Mouse (Mus musculus): ENCODE measurements around the gene Zcchc3. TPM values are rescaled to one million over a fixed set of nuclear protein-coding genes. Genes with fewer than 3 reads are reported as not detected.

The Zcchc3 gene
- polyA plus RNA-seq, 1 experiment from 2014 or later = 42.3 TPM

GRCm38 (mm10) chr2:152415786-152416185 is 959 bp upstream of the Zcchc3 start:
- DNase-seq (no peak), ATAC-seq (ENCODE audit: insufficient read depth) (no peak)
- H3K27ac ChIP-seq (ENCODE audit: low read depth) = peak overlapping the region; percentile 99
- 90% methylated on average over 3 of the region's 3 CpGs for WGBS
- H3K9me3 ChIP-seq (ENCODE audit: low read depth, low read length) = peaks cover 5% of the 10 kb centered on the region; the same call in 1 of the 2 replicates
- peak overlapping the region; percentile 96 for H3K4me2 ChIP-seq
- H3K4me3 ChIP-seq (ENCODE audit: low read depth, low read length) = peak overlapping the region; percentile 96; the same call in 1 of the 2 replicates
- no peaks in the 10 kb centered on the region for H3K27me3 ChIP-seq (ENCODE audit: insufficient read depth, low read length)
- H3K36me3 ChIP-seq (ENCODE audit: insufficient read depth) = 0 out of 2 replicates have a peak, but pooled peaks cover 4% of the 10 kb centered on the region
- H3K4me1 ChIP-seq (ENCODE audit: insufficient read depth) = peaks cover 7% of the 10 kb centered on the region
- H3K9ac ChIP-seq = no peak overlapping the region
- TF ChIP-seq CTCF (IDR thresholded peaks at IDR 0.05; ENCODE audit: low read depth) = no peak

GRCm38 (mm10) chr2:152415287-152415686 is 460 bp upstream of the Zcchc3 start, which contains the start of gene 6820408C15Rik:
TSS of gene 6820408C15Rik (plus strand) at chr2:152415587.
- DNase-seq (no peak), ATAC-seq (ENCODE audit: insufficient read depth) (no peak)
- H3K9ac ChIP-seq = peak within 1 kb of the TSS; percentile 99
- H3K4me2 ChIP-seq = peak within 1 kb of the TSS; percentile 96
- peak within 1 kb of the TSS; percentile 96 for H3K4me3 ChIP-seq (ENCODE audit: low read depth, low read length)
- H3K36me3 ChIP-seq (ENCODE audit: insufficient read depth) = 0 out of 2 replicates have a peak, but pooled peaks cover 4% of the 10 kb centered on the region
- H3K4me1 ChIP-seq (ENCODE audit: insufficient read depth) = peaks cover 10% of the 10 kb centered on the region
- 17% methylated on average over 4 of the region's 4 CpGs for WGBS
- no peak for TF ChIP-seq CTCF (IDR thresholded peaks at IDR 0.05; ENCODE audit: low read depth)
- H3K9me3 ChIP-seq (ENCODE audit: low read depth, low read length) = peaks cover 5% of the 10 kb centered on the region; the same call in 1 of the 2 replicates
- no peaks in the 10 kb centered on the region for H3K27me3 ChIP-seq (ENCODE audit: insufficient read depth, low read length)
- H3K27ac ChIP-seq (ENCODE audit: low read depth) = peak within 1 kb of the TSS; percentile 99

- H3K9ac ChIP-seq = peak overlapping the region; percentile 99
- peak overlapping the region; percentile 96 for H3K4me3 ChIP-seq (ENCODE audit: low read depth, low read length)
- peaks cover 5% of the 10 kb centered on the region; the same call in 1 of the 2 replicates for H3K9me3 ChIP-seq (ENCODE audit: low read depth, low read length)
- under 1% methylated on average over 86 of the region's 86 CpGs for WGBS
- peak overlapping the region; percentile 99 for H3K27ac ChIP-seq (ENCODE audit: low read depth)
- peak overlapping the region; percentile 96 for H3K4me2 ChIP-seq
- DNase-seq (peak; percentile 57), ATAC-seq (ENCODE audit: insufficient read depth) (no peak)
- 0 out of 2 replicates have a peak, but pooled peaks cover 4% of the 10 kb centered on the region for H3K36me3 ChIP-seq (ENCODE audit: insufficient read depth)
- no peak for TF ChIP-seq CTCF (IDR thresholded peaks at IDR 0.05; ENCODE audit: low read depth)
- H3K4me1 ChIP-seq (ENCODE audit: insufficient read depth) = peaks cover 21% of the 10 kb centered on the region
- no peaks in the 10 kb centered on the region for H3K27me3 ChIP-seq (ENCODE audit: insufficient read depth, low read length)
These were observed 852 bp downstream of the Zcchc3 start for GRCm38 (mm10) chr2:152413765-152414584.

DNA sequence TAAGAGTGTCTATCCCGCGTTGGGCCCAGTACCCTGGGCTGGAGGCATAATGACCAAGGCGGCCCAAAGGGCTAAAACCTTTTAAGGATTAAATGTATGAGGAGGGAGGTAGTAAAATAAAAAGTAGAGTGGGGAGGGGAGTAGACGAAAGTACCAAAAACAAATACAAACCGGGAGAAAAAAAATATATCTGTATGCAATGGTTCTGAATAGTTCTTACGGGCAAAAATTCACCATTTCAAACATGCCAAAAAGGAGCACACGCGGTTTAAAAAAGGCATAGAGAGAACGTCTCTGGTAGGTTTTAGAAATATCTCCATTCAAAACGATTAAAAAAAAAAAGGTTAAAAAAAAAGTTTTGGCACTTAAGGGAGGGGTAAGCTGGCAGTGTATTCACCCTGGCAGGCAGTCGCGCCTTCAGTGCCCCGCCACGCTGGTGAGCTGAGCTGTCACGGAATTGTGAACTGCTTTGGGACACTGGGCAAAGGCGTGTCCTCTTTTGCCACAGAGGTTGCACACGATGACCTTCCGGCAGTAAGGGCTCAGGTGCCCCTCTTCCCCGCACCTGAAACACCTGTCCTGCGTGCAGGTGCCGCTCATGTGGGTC is 1.6 kb downstream of the Zcchc3 start:
- ATAC-seq (ENCODE audit: insufficient read depth) = no peak
- Histone ChIP-seq H3K27ac (ENCODE audit: low read depth) (peak overlapping the region; percentile 99), H3K4me1 (ENCODE audit: insufficient read depth) (peaks cover 21% of the 10 kb centered on the region), H3K9me3 (ENCODE audit: low read depth, low read length) (peaks cover 5% of the 10 kb centered on the region; the same call in 1 of the 2 replicates), H3K4me2 (peak overlapping the region; percentile 96), H3K4me3 (ENCODE audit: low read depth, low read length) (peak overlapping the region; percentile 96), H3K9ac (peak overlapping the region; percentile 99), H3K36me3 (ENCODE audit: insufficient read depth) (0 out of 2 replicates have a peak, but pooled peaks cover 4% of the 10 kb centered on the region), H3K27me3 (ENCODE audit: insufficient read depth, low read length) (no peaks in the 10 kb centered on the region)
- whole genome bisulfite sequencing = under 1% methylated on average over 21 of the region's 21 CpGs
- peak; percentile 31 for DNase-seq
- TF ChIP-seq CTCF (IDR thresholded peaks at IDR 0.05; ENCODE audit: low read depth) = no peak

DNA sequence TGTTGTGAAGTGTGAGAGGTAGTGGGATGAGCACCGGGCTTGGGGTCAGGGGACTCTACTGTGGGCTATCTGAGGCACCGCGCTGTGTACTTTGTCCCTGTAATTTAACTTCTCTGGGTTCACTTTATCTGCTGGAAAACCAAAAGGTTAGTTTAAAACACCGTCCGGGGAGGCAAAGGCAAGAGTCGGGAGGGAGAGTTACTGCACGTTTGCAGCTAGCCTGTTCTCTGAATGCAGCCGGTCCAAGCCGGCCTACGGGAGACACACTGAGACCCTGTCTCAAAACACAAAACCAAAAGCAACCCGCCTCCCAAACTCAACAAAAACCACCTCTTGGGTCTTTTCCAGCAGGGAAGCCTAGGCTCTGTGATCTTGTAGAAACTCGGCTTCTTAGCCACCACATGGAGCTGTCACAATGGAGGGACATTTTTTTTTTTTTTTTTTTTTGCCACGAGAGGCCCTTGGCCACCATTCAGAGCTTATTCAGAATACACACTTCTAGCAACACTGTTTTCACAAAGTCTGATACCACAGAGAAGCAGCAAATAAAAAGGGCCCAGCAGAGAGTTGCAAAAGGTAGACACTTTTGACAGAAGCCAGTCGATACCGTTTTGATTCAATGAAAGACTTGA is 2.2 kb downstream of the Zcchc3 start:
- Histone ChIP-seq H3K4me3 (ENCODE audit: low read depth, low read length) (peak overlapping the region; percentile 96), H3K4me1 (ENCODE audit: insufficient read depth) (peaks cover 21% of the 10 kb centered on the region), H3K9me3 (ENCODE audit: low read depth, low read length) (peaks cover 5% of the 10 kb centered on the region; the same call in 1 of the 2 replicates), H3K27me3 (ENCODE audit: insufficient read depth, low read length) (no peaks in the 10 kb centered on the region), H3K9ac (peak overlapping the region; percentile 99), H3K27ac (ENCODE audit: low read depth) (peak overlapping the region; percentile 99), H3K36me3 (ENCODE audit: insufficient read depth) (0 out of 2 replicates have a peak, but pooled peaks cover 4% of the 10 kb centered on the region), H3K4me2 (peak overlapping the region; percentile 96)
- DNase-seq (peak; percentile 67), ATAC-seq (ENCODE audit: insufficient read depth) (no peak)
- TF ChIP-seq CTCF (IDR thresholded peaks at IDR 0.05; ENCODE audit: low read depth) = no peak
- 2% methylated on average over 15 of the region's 15 CpGs for WGBS

DNA sequence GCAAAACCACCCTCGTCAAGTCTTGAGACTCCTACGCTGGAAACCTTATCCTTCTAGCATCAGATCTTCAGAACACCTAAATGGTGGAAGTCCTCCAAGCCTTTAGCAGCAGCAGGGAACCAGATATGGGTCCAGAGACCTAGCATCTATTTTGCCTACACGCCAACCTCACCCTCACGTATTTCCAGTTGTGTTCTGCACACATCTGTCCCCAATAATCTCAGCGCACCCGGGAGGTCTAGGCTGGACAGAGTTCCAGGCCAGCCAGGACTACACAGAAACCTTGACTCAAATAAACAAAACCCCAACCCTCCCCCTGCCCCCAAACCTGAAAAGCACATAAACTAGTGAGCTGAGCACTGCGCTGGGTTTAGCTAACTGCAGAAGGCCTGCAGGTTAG is 3.4 kb downstream of the Zcchc3 start:
- Histone ChIP-seq H3K4me1 (ENCODE audit: insufficient read depth) (peaks cover 21% of the 10 kb centered on the region), H3K36me3 (ENCODE audit: insufficient read depth) (0 out of 2 replicates have a peak, but pooled peaks cover 4% of the 10 kb centered on the region), H3K9me3 (ENCODE audit: low read depth, low read length) (peaks cover 5% of the 10 kb centered on the region; the same call in 1 of the 2 replicates), H3K27ac (ENCODE audit: low read depth) (peak overlapping the region; percentile 99), H3K4me2 (peak overlapping the region; percentile 96), H3K9ac (peak overlapping the region; percentile 99), H3K4me3 (ENCODE audit: low read depth, low read length) (peak overlapping the region; percentile 96), H3K27me3 (ENCODE audit: insufficient read depth, low read length) (no peaks in the 10 kb centered on the region)
- peak; percentile 0; the same call in 1 of the 2 replicates for ATAC-seq (ENCODE audit: insufficient read depth)
- 3% methylated on average over 7 of the region's 7 CpGs for WGBS
- no peak for TF ChIP-seq CTCF (IDR thresholded peaks at IDR 0.05; ENCODE audit: low read depth)
- no peak for DNase-seq
